Mouse (Mus musculus): ENCODE measurements around the gene Creb3l1. TPM values are rescaled to one million over a fixed set of nuclear protein-coding genes. Genes with fewer than 3 reads are reported as not detected.

Gene Creb3l1
- polyA plus RNA-seq, 1 experiment from 2014 or later, result 0.80 TPM

DNA sequence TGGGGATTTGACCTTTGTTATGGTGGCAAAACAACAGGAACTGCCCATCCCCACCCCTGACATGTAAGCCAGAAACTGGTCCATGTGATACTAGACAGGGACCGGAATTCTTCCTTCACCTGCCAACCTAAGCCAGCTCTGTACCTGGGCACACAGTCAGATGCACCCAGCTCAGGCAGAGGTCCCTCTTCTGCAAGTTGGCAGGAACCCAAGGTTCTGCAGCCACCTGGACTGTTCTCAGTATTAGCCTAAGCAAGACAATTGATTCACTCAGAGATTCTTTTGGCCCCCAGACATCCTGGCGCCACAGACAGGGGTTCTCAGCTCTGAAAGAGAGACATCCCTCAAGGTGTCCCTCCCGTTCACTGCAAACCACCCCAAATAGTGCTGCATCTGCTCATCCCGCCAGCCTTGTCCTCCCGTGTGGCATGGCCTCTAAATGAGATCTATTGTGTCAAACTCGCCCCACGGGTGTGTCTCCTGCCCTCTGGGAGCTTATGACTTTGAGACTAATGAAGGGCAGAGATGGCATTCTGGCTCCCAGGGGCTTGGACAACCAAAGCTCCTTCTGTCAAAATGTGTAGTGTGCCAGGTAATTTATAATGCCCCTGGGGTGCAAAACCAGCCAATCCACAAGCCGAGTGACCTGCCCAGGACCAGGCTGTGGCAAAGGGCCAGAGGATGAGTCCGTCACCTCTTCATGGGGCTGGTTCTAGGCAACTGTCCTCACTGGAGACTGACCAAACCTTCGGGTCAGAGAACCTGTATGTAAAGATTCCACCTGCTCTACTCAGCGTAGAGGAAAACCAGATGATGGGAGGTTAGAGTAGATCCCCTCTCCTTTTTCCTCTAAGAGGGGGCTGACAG is 64.5 kb downstream of the Creb3l1 start:
- no peak overlapping the region for H3K4me2 ChIP-seq (ENCODE audit: low read length)
- H3K9ac ChIP-seq (ENCODE audit: low read length), result no peak overlapping the region
- no peaks in the 10 kb centered on the region for H3K9me3 ChIP-seq (replicated peaks; ENCODE audit: control insufficient read depth, low read length)
- no peaks in the 10 kb centered on the region for H3K36me3 ChIP-seq (ENCODE audit: control insufficient read depth, insufficient read depth, low read length)
- no peak for ATAC-seq
- H3K4me1 ChIP-seq (ENCODE audit: control insufficient read depth, insufficient read depth, low read length), result peaks cover 16% of the 10 kb centered on the region
- 77% methylated on average over 11 of the region's 11 CpGs for WGBS
- DNase-seq (ENCODE audit: low spot score), result no peak
- H3K27me3 ChIP-seq (replicated peaks; ENCODE audit: control insufficient read depth, insufficient read depth, low read length), result no peaks in the 10 kb centered on the region
- H3K4me3 ChIP-seq (ENCODE audit: low read depth, low read length), result no peak overlapping the region
- no peak overlapping the region for H3K27ac ChIP-seq (ENCODE audit: low read depth, low read length)

DNA sequence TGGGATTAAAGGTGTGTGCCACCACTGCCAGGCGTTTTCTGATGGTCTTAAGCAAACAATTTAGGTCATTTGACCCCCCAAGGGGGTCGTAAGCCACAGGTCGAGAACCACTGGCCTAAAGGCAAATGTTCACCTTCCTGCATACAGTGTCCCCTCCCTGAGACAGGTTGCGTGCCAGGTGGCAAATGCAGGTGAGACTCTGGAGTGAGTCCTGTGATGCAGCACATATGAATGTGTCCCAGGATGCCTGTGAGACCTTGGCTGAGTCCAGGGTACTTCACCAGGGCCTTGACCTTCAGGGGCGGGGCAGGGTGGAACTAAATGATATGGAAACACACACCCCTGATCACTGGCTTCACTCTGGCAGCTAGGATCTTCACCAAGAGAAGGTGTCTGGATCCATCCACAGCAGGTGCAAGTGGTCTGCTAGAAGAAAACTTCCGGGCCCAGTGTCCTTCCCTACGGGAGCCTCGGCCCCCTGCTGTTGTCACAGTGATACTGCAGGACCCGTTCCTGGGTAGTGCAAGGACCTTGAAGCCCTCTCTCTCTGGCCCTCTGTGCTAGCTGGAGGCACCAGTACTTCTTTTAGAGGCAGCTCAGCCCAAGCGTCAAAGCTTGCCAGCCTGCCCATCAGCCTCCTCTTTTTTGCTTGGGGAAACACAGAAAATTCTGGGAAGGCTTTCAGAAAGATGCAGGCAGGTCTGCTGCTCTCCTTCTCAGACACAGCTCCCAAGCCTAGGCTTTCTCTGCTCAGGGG is 65.4 kb downstream of the Creb3l1 start:
- DNase-seq (ENCODE audit: low spot score), result peak; percentile 61
- Histone ChIP-seq H3K27ac (ENCODE audit: low read depth, low read length) (no peak overlapping the region), H3K9me3 (replicated peaks; ENCODE audit: control insufficient read depth, low read length) (no peaks in the 10 kb centered on the region), H3K9ac (ENCODE audit: low read length) (no peak overlapping the region), H3K36me3 (ENCODE audit: control insufficient read depth, insufficient read depth, low read length) (no peaks in the 10 kb centered on the region), H3K4me3 (ENCODE audit: low read depth, low read length) (no peak overlapping the region), H3K4me2 (ENCODE audit: low read length) (no peak overlapping the region), H3K4me1 (ENCODE audit: control insufficient read depth, insufficient read depth, low read length) (peaks cover 16% of the 10 kb centered on the region), H3K27me3 (replicated peaks; ENCODE audit: control insufficient read depth, insufficient read depth, low read length) (no peaks in the 10 kb centered on the region)
- 54% methylated on average over 10 of the region's 10 CpGs for WGBS
- no peak for ATAC-seq

DNA sequence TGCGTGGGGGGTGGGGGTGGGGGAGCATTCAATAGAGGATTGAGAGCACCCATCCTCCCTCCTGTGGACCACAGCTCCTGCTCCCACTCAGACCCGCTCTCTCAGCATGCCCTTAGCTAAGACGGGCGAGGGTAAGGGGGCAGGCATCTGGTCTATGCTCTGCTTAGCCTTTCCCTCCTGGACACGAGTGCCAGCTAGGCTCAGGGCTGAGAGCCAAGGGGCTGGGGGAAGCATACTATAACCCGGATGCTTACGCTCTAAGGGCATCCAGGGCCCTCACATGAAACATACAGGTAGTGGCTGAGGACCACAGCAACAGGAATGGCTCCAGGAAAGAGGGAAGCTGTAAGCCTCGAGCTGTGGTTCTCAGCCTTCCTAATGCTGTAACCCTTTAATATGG is 66.3 kb downstream of the Creb3l1 start:
- no peaks in the 10 kb centered on the region for H3K36me3 ChIP-seq (ENCODE audit: control insufficient read depth, insufficient read depth, low read length)
- no peak overlapping the region for H3K4me3 ChIP-seq (ENCODE audit: low read depth, low read length)
- peaks cover 16% of the 10 kb centered on the region for H3K4me1 ChIP-seq (ENCODE audit: control insufficient read depth, insufficient read depth, low read length)
- no peaks in the 10 kb centered on the region for H3K27me3 ChIP-seq (replicated peaks; ENCODE audit: control insufficient read depth, insufficient read depth, low read length)
- no peak for DNase-seq (ENCODE audit: low spot score)
- H3K9me3 ChIP-seq (replicated peaks; ENCODE audit: control insufficient read depth, low read length), result no peaks in the 10 kb centered on the region
- H3K27ac ChIP-seq (ENCODE audit: low read depth, low read length), result no peak overlapping the region
- no peak for ATAC-seq
- no peak overlapping the region for H3K9ac ChIP-seq (ENCODE audit: low read length)
- no peak overlapping the region for H3K4me2 ChIP-seq (ENCODE audit: low read length)
- WGBS, result 77% methylated on average over 8 of the region's 8 CpGs

DNA sequence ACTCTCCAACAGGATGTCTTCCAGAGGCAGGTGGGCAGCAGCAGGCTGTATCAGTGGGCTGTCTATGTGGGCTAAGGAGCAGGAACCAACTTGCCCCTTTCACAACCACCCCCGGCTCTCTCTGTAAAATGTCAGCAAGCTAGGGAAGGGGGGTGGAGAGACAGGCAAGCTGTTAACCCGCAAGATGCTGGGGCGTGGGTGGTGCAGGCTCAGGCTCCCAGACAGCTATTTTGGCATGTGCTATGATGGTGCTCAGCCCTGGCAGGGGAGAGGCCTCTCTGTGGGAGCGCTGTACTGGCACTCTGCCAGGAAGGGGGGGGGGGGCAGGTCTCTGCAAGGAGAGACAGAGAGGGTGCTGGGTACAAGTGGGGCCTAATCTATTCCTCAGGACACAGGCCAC is 67.2 kb downstream of the Creb3l1 start:
- Histone ChIP-seq H3K9me3 (replicated peaks; ENCODE audit: control insufficient read depth, low read length) (no peaks in the 10 kb centered on the region), H3K27ac (ENCODE audit: low read depth, low read length) (peak overlapping the region; percentile 86), H3K9ac (ENCODE audit: low read length) (no peak overlapping the region), H3K4me1 (ENCODE audit: control insufficient read depth, insufficient read depth, low read length) (peaks cover 15% of the 10 kb centered on the region), H3K36me3 (ENCODE audit: control insufficient read depth, insufficient read depth, low read length) (no peaks in the 10 kb centered on the region), H3K4me3 (ENCODE audit: low read depth, low read length) (no peak overlapping the region), H3K4me2 (ENCODE audit: low read length) (peak overlapping the region; percentile 21; the same call in 1 of the 2 replicates), H3K27me3 (replicated peaks; ENCODE audit: control insufficient read depth, insufficient read depth, low read length) (no peaks in the 10 kb centered on the region)
- ATAC-seq, result peak; percentile 87
- WGBS, result 19% methylated on average over 4 of the region's 4 CpGs
- DNase-seq (ENCODE audit: low spot score), result peak; percentile 80

DNA sequence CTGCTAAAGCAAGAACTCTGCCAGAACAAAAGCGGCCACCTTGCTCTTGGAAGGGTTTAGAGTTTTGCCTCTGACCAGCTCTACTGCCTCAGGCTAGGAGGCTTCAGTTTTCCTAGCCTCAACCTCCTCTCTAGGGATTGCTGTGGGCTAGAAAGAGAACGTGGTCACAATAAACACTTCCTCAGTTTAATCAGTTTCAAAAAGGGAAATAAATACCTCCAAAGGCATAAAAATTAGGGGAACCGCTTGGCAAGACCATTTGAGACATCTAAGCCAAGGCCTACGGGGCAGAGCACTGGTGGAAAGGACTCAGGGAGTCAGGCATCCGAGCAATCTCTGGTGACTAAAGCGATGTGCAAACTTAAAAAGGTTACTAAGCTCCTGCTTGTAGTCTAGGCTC is 68.4 kb downstream of the Creb3l1 start:
- WGBS, result 93% methylated on average over 6 of the region's 6 CpGs
- Histone ChIP-seq H3K9me3 (replicated peaks; ENCODE audit: control insufficient read depth, low read length) (no peaks in the 10 kb centered on the region), H3K4me1 (ENCODE audit: control insufficient read depth, insufficient read depth, low read length) (peaks cover 12% of the 10 kb centered on the region), H3K4me2 (ENCODE audit: low read length) (no peak overlapping the region), H3K36me3 (ENCODE audit: control insufficient read depth, insufficient read depth, low read length) (no peaks in the 10 kb centered on the region), H3K27me3 (replicated peaks; ENCODE audit: control insufficient read depth, insufficient read depth, low read length) (no peaks in the 10 kb centered on the region), H3K9ac (ENCODE audit: low read length) (no peak overlapping the region), H3K27ac (ENCODE audit: low read depth, low read length) (no peak overlapping the region), H3K4me3 (ENCODE audit: low read depth, low read length) (no peak overlapping the region)
- ATAC-seq, result no peak
- no peak for DNase-seq (ENCODE audit: low spot score)

DNA sequence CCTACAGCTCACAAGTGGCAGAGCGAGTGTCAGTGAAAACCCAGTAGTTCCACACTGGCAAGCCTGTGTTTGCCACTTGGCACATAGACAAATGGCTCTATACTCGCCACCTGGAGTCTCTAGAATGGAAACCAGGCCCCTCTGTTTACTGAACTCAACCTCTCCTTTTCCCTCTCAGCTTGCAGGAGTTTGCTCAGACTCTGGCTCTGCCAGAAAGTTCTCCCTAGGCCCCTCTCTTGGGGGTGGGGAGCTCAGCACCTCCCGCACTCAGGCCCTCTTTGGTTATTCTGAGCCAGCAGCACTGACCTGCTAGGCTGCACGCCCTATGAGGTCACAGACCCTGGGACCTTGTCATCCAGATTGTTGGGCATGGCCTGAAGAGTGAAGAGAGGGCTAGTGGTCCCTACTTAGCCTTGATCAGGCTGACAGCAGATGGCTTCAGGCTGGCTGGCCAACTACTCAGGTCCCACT is 69.1 kb downstream of the Creb3l1 start:
- H3K4me3 ChIP-seq (ENCODE audit: low read depth, low read length), result no peak overlapping the region
- H3K4me2 ChIP-seq (ENCODE audit: low read length), result no peak overlapping the region
- H3K36me3 ChIP-seq (ENCODE audit: control insufficient read depth, insufficient read depth, low read length), result no peaks in the 10 kb centered on the region
- no peak overlapping the region for H3K9ac ChIP-seq (ENCODE audit: low read length)
- 70% methylated on average over 4 of the region's 4 CpGs for WGBS
- no peaks in the 10 kb centered on the region for H3K9me3 ChIP-seq (replicated peaks; ENCODE audit: control insufficient read depth, low read length)
- peaks cover 19% of the 10 kb centered on the region for H3K4me1 ChIP-seq (ENCODE audit: control insufficient read depth, insufficient read depth, low read length)
- ATAC-seq, result no peak
- DNase-seq (ENCODE audit: low spot score), result peak; percentile 33
- H3K27ac ChIP-seq (ENCODE audit: low read depth, low read length), result no peak overlapping the region
- no peaks in the 10 kb centered on the region for H3K27me3 ChIP-seq (replicated peaks; ENCODE audit: control insufficient read depth, insufficient read depth, low read length)

DNA sequence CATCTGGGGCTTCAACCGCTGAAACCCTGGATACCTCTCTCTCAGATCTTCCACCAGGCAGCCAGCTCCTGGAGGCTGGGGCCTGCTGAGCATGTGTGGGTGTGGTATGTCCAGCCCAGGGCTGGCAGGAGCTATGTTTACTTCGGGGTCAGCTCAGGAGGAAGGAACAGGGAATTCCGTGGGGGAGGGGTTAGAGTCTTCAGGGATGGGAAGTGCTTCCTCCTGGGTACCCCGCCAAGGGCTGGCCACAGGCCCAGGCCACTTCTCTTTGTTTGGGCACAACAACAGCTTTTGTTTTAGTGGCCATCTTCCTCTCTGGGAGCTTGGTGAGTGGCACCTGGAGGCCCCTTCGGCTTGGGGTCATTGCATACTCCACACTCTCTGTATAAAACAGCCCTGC is 70.5 kb downstream of the Creb3l1 start:
- H3K27ac ChIP-seq (ENCODE audit: low read depth, low read length), result no peak overlapping the region
- H3K36me3 ChIP-seq (ENCODE audit: control insufficient read depth, insufficient read depth, low read length), result no peaks in the 10 kb centered on the region
- DNase-seq (ENCODE audit: low spot score) (no peak), ATAC-seq (no peak)
- H3K9me3 ChIP-seq (replicated peaks; ENCODE audit: control insufficient read depth, low read length), result no peaks in the 10 kb centered on the region
- no peak overlapping the region for H3K9ac ChIP-seq (ENCODE audit: low read length)
- no peak overlapping the region for H3K4me3 ChIP-seq (ENCODE audit: low read depth, low read length)
- H3K4me2 ChIP-seq (ENCODE audit: low read length), result no peak overlapping the region
- 32% methylated on average over 5 of the region's 5 CpGs for WGBS
- no peaks in the 10 kb centered on the region for H3K27me3 ChIP-seq (replicated peaks; ENCODE audit: control insufficient read depth, insufficient read depth, low read length)
- peaks cover 33% of the 10 kb centered on the region for H3K4me1 ChIP-seq (ENCODE audit: control insufficient read depth, insufficient read depth, low read length)

DNA sequence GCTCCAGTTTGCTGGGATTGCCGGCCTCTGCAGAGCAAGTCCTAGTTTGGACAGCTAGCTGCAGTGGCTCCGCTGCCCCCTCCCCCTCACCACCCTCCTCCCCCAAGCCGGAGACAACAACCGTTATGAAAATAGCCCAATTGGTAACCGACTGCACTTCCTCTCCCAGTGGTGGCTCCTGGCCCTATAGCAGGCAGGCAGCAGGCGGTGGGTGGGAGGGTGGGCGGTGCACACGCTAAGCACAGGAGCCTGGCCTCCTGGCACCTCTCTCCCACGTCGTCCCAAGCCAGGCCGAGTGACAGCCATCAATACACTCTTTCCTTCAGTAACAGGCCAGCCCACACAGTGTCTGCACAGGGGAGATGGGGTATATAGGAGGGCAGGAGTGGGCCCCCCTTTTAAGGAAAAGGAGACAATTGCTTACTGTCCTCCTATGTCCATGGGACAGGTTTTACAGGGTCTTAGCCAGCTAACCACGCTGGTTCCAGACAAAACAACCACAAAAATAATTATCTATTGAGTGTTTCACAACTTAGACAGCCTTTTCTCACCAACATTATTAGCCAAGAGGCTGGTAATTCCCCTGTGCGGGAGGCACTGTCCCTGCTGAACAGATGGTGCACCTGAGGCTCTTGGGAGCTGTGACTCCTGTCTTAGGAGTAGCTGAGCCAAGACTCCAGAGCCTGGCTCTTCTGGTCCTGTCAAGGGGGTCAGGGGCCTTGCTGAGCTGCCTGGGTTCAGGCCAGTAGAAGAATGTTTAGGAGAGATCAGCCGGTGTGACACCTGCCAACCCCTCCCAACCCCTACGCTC is 73.8 kb downstream of the Creb3l1 start:
- 13% methylated on average over 15 of the region's 15 CpGs for WGBS
- Histone ChIP-seq H3K27ac (ENCODE audit: low read depth, low read length) (peak overlapping the region; percentile 84), H3K4me2 (ENCODE audit: low read length) (peak overlapping the region; percentile 32), H3K9me3 (replicated peaks; ENCODE audit: control insufficient read depth, low read length) (no peaks in the 10 kb centered on the region), H3K9ac (ENCODE audit: low read length) (peak overlapping the region; percentile 35), H3K27me3 (replicated peaks; ENCODE audit: control insufficient read depth, insufficient read depth, low read length) (no peaks in the 10 kb centered on the region), H3K4me1 (ENCODE audit: control insufficient read depth, insufficient read depth, low read length) (peaks cover 31% of the 10 kb centered on the region), H3K4me3 (ENCODE audit: low read depth, low read length) (no peak overlapping the region), H3K36me3 (ENCODE audit: control insufficient read depth, insufficient read depth, low read length) (no peaks in the 10 kb centered on the region)
- DNase-seq (ENCODE audit: low spot score), result peak; percentile 78
- ATAC-seq, result peak; percentile 70

Data from forebrain, embryonic 14.5 days (tissue).